8 mouse cellular contexts compared by ENCODE assay signal in the genomic region with DNA sequence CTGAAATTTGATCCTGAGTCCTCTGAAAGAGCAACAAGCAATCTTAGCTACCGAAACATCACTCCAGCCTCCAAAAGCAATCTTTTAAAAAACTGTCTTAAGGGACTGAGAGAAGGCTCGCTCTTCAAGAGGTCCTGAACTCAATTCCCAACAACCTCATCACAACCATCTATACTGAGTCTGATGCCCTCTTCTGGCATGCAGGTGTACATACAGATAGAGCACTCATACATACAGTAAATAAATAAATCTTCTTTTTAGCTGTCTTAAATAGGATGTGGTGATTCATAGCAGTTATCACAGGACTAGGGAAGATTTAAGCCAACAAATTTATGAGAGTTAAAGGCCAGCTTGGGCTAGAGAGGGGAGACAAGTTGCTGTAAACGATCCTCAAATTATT. TPM values are rescaled to one million over a fixed set of nuclear protein-coding genes. Genes with fewer than 3 reads are reported as not detected.
DNase-seq lines count a peak whose midpoint lies in the region; ATAC-seq lines count a peak whose summit lies in the region.

No protein-coding gene starts in this region.

- DNase-seq in heart, adult 11 months, result no peak
- DNase-seq in ES-CJ7 (ENCODE audit: low read depth, low spot score), result peak; percentile 70
- DNase-seq in adrenal gland, postnatal 10 days, result no peak
- DNase-seq in T-cell, adult 2 months (ENCODE audit: low spot score), result no peak
- DNase-seq in adrenal gland, postnatal 14 days, result no peak

- peak overlapping the region; percentile 97 for H3K9ac ChIP-seq in heart, embryonic 14.5 days (ENCODE audit: low read length)
- peak overlapping the region; percentile 72 for H3K9ac ChIP-seq in liver, embryonic 15.5 days

- H3K27me3 ChIP-seq in heart, embryonic 14.5 days (ENCODE audit: control insufficient read depth, insufficient read depth, low read length), result no peaks in the 10 kb centered on the region
- no peaks in the 10 kb centered on the region for H3K27me3 ChIP-seq in liver, embryonic 15.5 days

- H3K4me3 ChIP-seq in heart, embryonic 14.5 days (ENCODE audit: control insufficient read depth in 1 of 2, insufficient read depth in 1 of 2, low read depth in 1 of 2, low read length in 2 of 2), result peak overlapping the region; percentile 89 to 96
- H3K4me3 ChIP-seq in liver, embryonic 15.5 days (replicated peaks), result peak overlapping the region; percentile 77

- ATAC-seq in heart, embryonic 14.5 days (ENCODE audit: insufficient number of reproducible peaks, insufficient read depth, low FRiP score, low read depth), result no peak
- ATAC-seq in erythroid progenitor cell, adult 5-6 weeks (replicated peaks; ENCODE audit: low FRiP score, poor library complexity, severe bottlenecking), result peak; percentile 40; the same call in 1 of the 2 replicates
- peak; percentile 30; the same call in 1 of the 2 replicates for ATAC-seq in liver, embryonic 15.5 days (ENCODE audit: insufficient read depth)

- H3K27ac ChIP-seq in heart, embryonic 14.5 days (replicated peaks in 1 of 2; ENCODE audit: control insufficient read depth in 1 of 2, insufficient read depth in 1 of 2, low read depth in 2 of 2, low read length in 2 of 2), result peak overlapping the region in 1 of 2 experiments; percentile 63; a peak in 1 of 4 replicates
- H3K27ac ChIP-seq in liver, embryonic 15.5 days (replicated peaks), result peak overlapping the region; percentile 79

- no peaks in the 10 kb centered on the region for H3K9me3 ChIP-seq in heart, embryonic 14.5 days (ENCODE audit: control insufficient read depth, low read length)
- H3K9me3 ChIP-seq in liver, embryonic 15.5 days (replicated peaks), result no peaks in the 10 kb centered on the region

- peaks cover 0 to 6% of the 10 kb centered on the region in 2 experiments; a peak in 1 of 4 replicates for H3K4me1 ChIP-seq in heart, embryonic 14.5 days (ENCODE audit: control insufficient read depth in 2 of 2, insufficient read depth in 2 of 2, low read length in 2 of 2)
- H3K4me1 ChIP-seq in liver, embryonic 15.5 days (replicated peaks), result peaks cover 17% of the 10 kb centered on the region

- WGBS in heart, embryonic 14.5 days, result 52% methylated on average over 3 of the region's 3 CpGs
- WGBS in liver, embryonic 15.5 days (ENCODE audit: insufficient replicate concordance), result 41% methylated on average over 3 of the region's 3 CpGs

- peaks cover 28% of the 10 kb centered on the region for H3K36me3 ChIP-seq in heart, embryonic 14.5 days (ENCODE audit: control insufficient read depth, insufficient read depth, low read length)
- H3K36me3 ChIP-seq in liver, embryonic 15.5 days (replicated peaks), result peaks cover 24% of the 10 kb centered on the region

- H3K4me2 ChIP-seq in heart, embryonic 14.5 days (ENCODE audit: low read length), result peak overlapping the region; percentile 84
- peak overlapping the region; percentile 72 for H3K4me2 ChIP-seq in liver, embryonic 15.5 days

RNA-seq across cellular contexts. Expression of gene Pdcd2l, which starts 0.8 kb away (rescaled TPM):
- polyA plus RNA-seq in heart, embryonic 14.5 days (2014; fragmentation: Nextera tagmentation; extraction: Ambion mirVana), result 52.3 and 54.3 TPM in 2 replicates
- 8.3 and 26.0 TPM in 2 replicates for total RNA-seq in erythroid progenitor cell, adult 5-6 weeks (2015; ENCODE audit: low replicate concordance)
- total RNA-seq in erythroid progenitor cell, adult 5-6 weeks (2017; ENCODE audit: low replicate concordance), result 2.0 and 15.0 TPM in 2 replicates
- polyA plus RNA-seq in liver, embryonic 15.5 days (2015; fragmentation: Nextera tagmentation; extraction: Ambion mirVana), result 20.9 and 26.0 TPM in 2 replicates
- total RNA-seq in adrenal gland, postnatal 10 days (2021), result 10 to 100 TPM; 23.2 TPM
- 19.0 and 22.2 TPM in 2 replicates for total RNA-seq in adrenal gland, postnatal 14 days (2021)

RNA-seq across cellular contexts. Expression of gene Uba2, which starts 26.2 kb away (rescaled TPM):
- polyA plus RNA-seq in heart, embryonic 14.5 days (2014; fragmentation: Nextera tagmentation; extraction: Ambion mirVana), result 92.0 and 94.6 TPM in 2 replicates
- total RNA-seq in erythroid progenitor cell, adult 5-6 weeks (2015; ENCODE audit: low replicate concordance), result 86.9 and 130 TPM in 2 replicates
- 52.3 and 91.5 TPM in 2 replicates for total RNA-seq in erythroid progenitor cell, adult 5-6 weeks (2017; ENCODE audit: low replicate concordance)
- 84.9 and 87.8 TPM in 2 replicates for polyA plus RNA-seq in liver, embryonic 15.5 days (2015; fragmentation: Nextera tagmentation; extraction: Ambion mirVana)
- 10 to 100 TPM; 77.6 to 77.7 TPM for total RNA-seq in adrenal gland, postnatal 10 days (2021)
- 80.4 and 83.4 TPM in 2 replicates for total RNA-seq in adrenal gland, postnatal 14 days (2021)

RNA-seq across cellular contexts. Expression of gene Gpi1, which starts 34.5 kb away (rescaled TPM):
- 834 and 845 TPM in 2 replicates for polyA plus RNA-seq in heart, embryonic 14.5 days (2014; fragmentation: Nextera tagmentation; extraction: Ambion mirVana)
- 91.5 and 119 TPM in 2 replicates for total RNA-seq in erythroid progenitor cell, adult 5-6 weeks (2015; ENCODE audit: low replicate concordance)
- total RNA-seq in erythroid progenitor cell, adult 5-6 weeks (2017; ENCODE audit: low replicate concordance), result 60.7 and 90.5 TPM in 2 replicates
- polyA plus RNA-seq in liver, embryonic 15.5 days (2015; fragmentation: Nextera tagmentation; extraction: Ambion mirVana), result 149 and 159 TPM in 2 replicates
- 100 to 1,000 TPM; 373 to 446 TPM for total RNA-seq in adrenal gland, postnatal 10 days (2021)
- 347 and 396 TPM in 2 replicates for total RNA-seq in adrenal gland, postnatal 14 days (2021)

RNA-seq across cellular contexts. Expression of gene Gm6096, which starts 55.2 kb away (rescaled TPM):
- 0.62 TPM in 1 of 2 replicates, not detected in the other for polyA plus RNA-seq in heart, embryonic 14.5 days (2014; fragmentation: Nextera tagmentation; extraction: Ambion mirVana)
- not detected in 2 replicates for total RNA-seq in erythroid progenitor cell, adult 5-6 weeks (2015; ENCODE audit: low replicate concordance)
- 3.3 TPM in 1 of 2 replicates, not detected in the other for total RNA-seq in erythroid progenitor cell, adult 5-6 weeks (2017; ENCODE audit: low replicate concordance)
- not detected in 2 replicates for polyA plus RNA-seq in liver, embryonic 15.5 days (2015; fragmentation: Nextera tagmentation; extraction: Ambion mirVana)
- not detected for total RNA-seq in adrenal gland, postnatal 10 days (2021)
- not detected in 2 replicates for total RNA-seq in adrenal gland, postnatal 14 days (2021)
